Mouse (Mus musculus) CH12.LX (cell line): ENCODE measurements around the gene Best1. TPM values are rescaled to one million over a fixed set of nuclear protein-coding genes. Genes with fewer than 3 reads are reported as not detected.

Experiments
- DNase-seq: peaks from one replicate; pipeline ENCODE4 v3.0.0-alpha.2; 2013; ENCODE audit errors: extremely low read depth
- H3K27ac ChIP-seq: 2 replicates; pipeline ENCODE4 v1.5.1; 2012; ENCODE audit warnings: low read depth, mild to moderate bottlenecking, control low read depth, moderate library complexity; ENCODE audit not compliant: insufficient read depth
- H3K27me3 ChIP-seq: replicated peaks from 2 replicates; pipeline ENCODE3; 2012; ENCODE audit warnings: inconsistent platforms
- H3K36me3 ChIP-seq, 2 experiments: replicated peaks in 1 of 2; 2 replicates each; pipeline versions ENCODE3 to v1.6.1; 2012; ENCODE audit warnings: inconsistent platforms in 1 of 2, low read length in 1 of 2, mild to moderate bottlenecking in 1 of 2, mixed read lengths in 1 of 2, moderate library complexity in 1 of 2; ENCODE audit not compliant: control insufficient read depth in 1 of 2, insufficient read depth in 1 of 2
- H3K4me1 ChIP-seq, 2 experiments: 2 replicates each; pipeline ENCODE4 v1.6.1; 2012; ENCODE audit warnings: inconsistent platforms in 1 of 2, moderate library complexity in 1 of 2; ENCODE audit not compliant: insufficient read depth in 2 of 2, control insufficient read depth in 1 of 2
- H3K4me2 ChIP-seq: 2 replicates; pipeline ENCODE4 v1.6.1; 2012; ENCODE audit warnings: low read depth, mild to moderate bottlenecking, control low read depth; ENCODE audit not compliant: poor library complexity, insufficient read depth, severe bottlenecking
- H3K4me3 ChIP-seq, 3 experiments: fragments of 150-350 bp in 1 of 3; sonication (generic) in 1 of 3; replicated peaks in 1 of 3; 2 replicates each; pipeline versions ENCODE3 to v1.5.1; 2011 to 2012; ENCODE audit warnings: low read depth in 2 of 3, low read length in 2 of 3, mild to moderate bottlenecking in 2 of 3, moderate library complexity in 2 of 3, control low read depth in 1 of 3, improper control_type of control experiment in 1 of 3, inconsistent platforms in 1 of 3, mixed read lengths in 1 of 3; ENCODE audit not compliant: poor library complexity in 1 of 3
- H3K79me2 ChIP-seq: replicated peaks from 2 replicates; pipeline ENCODE4 v1.6.1; 2012; ENCODE audit warnings: mild to moderate bottlenecking, moderate library complexity; ENCODE audit not compliant: control insufficient read depth, poor library complexity, insufficient read depth, severe bottlenecking; ENCODE audit errors: extremely low read depth
- H3K9ac ChIP-seq: 2 replicates; pipeline ENCODE4 v1.6.1; 2012; ENCODE audit warnings: low read depth, mild to moderate bottlenecking, control low read depth, moderate library complexity; ENCODE audit not compliant: insufficient read depth
- H3K9me3 ChIP-seq: replicated peaks from 2 replicates; pipeline ENCODE3; 2012; ENCODE audit warnings: low read length, inconsistent platforms, mixed read lengths
- CTCF ChIP-seq, 2 experiments: IDR thresholded peaks in 1 of 2; conservative IDR thresholded peaks in 1 of 2; 2 replicates each; pipeline ENCODE4 v1.5.1; 2011 to 2012; ENCODE audit warnings: low read depth in 2 of 2, low read length in 2 of 2, improper control_type of control experiment in 1 of 2, inconsistent platforms in 1 of 2, mild to moderate bottlenecking in 1 of 2, moderate library complexity in 1 of 2
- IRF4 ChIP-seq: IDR thresholded peaks from 2 replicates; pipeline ENCODE4 v1.6.1; 2014; ENCODE audit warnings: low read depth, mild to moderate bottlenecking, inconsistent platforms, low read length, improper control_type of control experiment
- JUN ChIP-seq: IDR thresholded peaks from 2 replicates; pipeline ENCODE4 v1.6.1; 2011; ENCODE audit warnings: low read depth, mild to moderate bottlenecking, low read length, improper control_type of control experiment, moderate library complexity; ENCODE audit not compliant: insufficient read depth
- JUND ChIP-seq: conservative IDR thresholded peaks from 2 replicates; pipeline ENCODE4 v1.6.1; 2011; ENCODE audit warnings: low read depth, low read length, improper control_type of control experiment
- KAT2A ChIP-seq: IDR thresholded peaks from 2 replicates; pipeline ENCODE4 v1.6.1; 2012; ENCODE audit warnings: low read length, improper control_type of control experiment, inconsistent platforms; ENCODE audit not compliant: insufficient replicate concordance
- MAX ChIP-seq: IDR thresholded peaks from 2 replicates; pipeline ENCODE4 v1.6.1; 2011; ENCODE audit warnings: low read length, improper control_type of control experiment
- NELFE ChIP-seq: IDR thresholded peaks from 2 replicates; pipeline ENCODE4 v1.6.1; 2011; ENCODE audit warnings: low read depth, low read length, improper control_type of control experiment
- PAX5 ChIP-seq: IDR thresholded peaks from 2 replicates; pipeline ENCODE4 v1.6.1; 2012; ENCODE audit warnings: low read length, inconsistent platforms, mixed read lengths
- POLR2A ChIP-seq: IDR thresholded peaks from 2 replicates; pipeline ENCODE4 v1.6.1; 2011; ENCODE audit warnings: low read depth, mild to moderate bottlenecking, improper control_type of control experiment, low read length
- RAD21 ChIP-seq: IDR thresholded peaks from 2 replicates; pipeline ENCODE4 v1.6.1; 2011; ENCODE audit warnings: low read depth, mild to moderate bottlenecking, low read length, improper control_type of control experiment, moderate library complexity
- RCOR1 ChIP-seq: conservative IDR thresholded peaks from 2 replicates; pipeline ENCODE4 v1.6.1; 2012; ENCODE audit warnings: low read depth, mild to moderate bottlenecking, inconsistent platforms, low read length, improper control_type of control experiment
- SMC3 ChIP-seq: IDR thresholded peaks from 2 replicates; pipeline ENCODE4 v1.6.1; 2011; ENCODE audit warnings: low read depth, low read length, improper control_type of control experiment
- TBP ChIP-seq: conservative IDR thresholded peaks from 2 replicates; pipeline ENCODE4 v1.6.1; 2011; ENCODE audit warnings: low read depth, low read length, improper control_type of control experiment
- UBTF ChIP-seq: IDR thresholded peaks from 2 replicates; pipeline ENCODE4 v1.6.1; 2012; ENCODE audit warnings: low read depth, mild to moderate bottlenecking, inconsistent platforms, low read length, improper control_type of control experiment, moderate library complexity
- USF2 ChIP-seq: conservative IDR thresholded peaks from 2 replicates; pipeline ENCODE4 v1.6.1; 2011; ENCODE audit warnings: low read depth, low read length, improper control_type of control experiment
- ZC3H11A ChIP-seq: IDR thresholded peaks from 2 replicates; pipeline ENCODE4 v1.6.1; 2012; ENCODE audit warnings: low read depth, mild to moderate bottlenecking, inconsistent platforms, low read length, improper control_type of control experiment
- ZKSCAN1 ChIP-seq: IDR thresholded peaks from 2 replicates; pipeline ENCODE4 v1.6.1; 2012; ENCODE audit warnings: low read depth, inconsistent platforms, low read length, improper control_type of control experiment, borderline replicate concordance
- ZMIZ1 ChIP-seq: IDR thresholded peaks from 2 replicates; pipeline ENCODE4 v1.6.1; 2012; ENCODE audit warnings: low read depth, mild to moderate bottlenecking, inconsistent platforms, low read length, improper control_type of control experiment
- dilution Hi-C: fragments of 300-500 bp; cut with MboI; formaldehyde crosslinking; loops from 2 replicates; pipeline ENCODE4 v1.14.3; 2020; ENCODE audit warnings: low sequenced_read_pairs; ENCODE audit not compliant: extremely low pct_unique_long_range_greater_than_20kb, extremely low pct_ligation_motif_present
- in situ Hi-C: fragments of 300-500 bp; cut with MboI; formaldehyde crosslinking; loops from 3 replicates; pipeline ENCODE4 v1.14.3; 2019; ENCODE audit warnings: low sequenced_read_pairs, low pct_ligation_motif_present, low pct_unique_long_range_greater_than_20kb, mixed read lengths
- polyA plus RNA-seq: library from polyadenylated mRNA; unstranded; fragments of >175 nt; gene quantifications from 2 replicates; pipeline ENCODE4 v1.2.1, GENCODE M21; 2012; ENCODE audit warnings: low read depth; ENCODE audit not compliant: insufficient read length
- total RNA-seq, 2 experiments: library from RNA; depleted of rRNA; stranded (reverse); fragments of 300-350 nt in 1 of 2; fragments of >200 nt in 1 of 2; gene quantifications; 2 replicates each; pipeline ENCODE4 v1.2.3; 2012 to 2014

Best1 gene
- total and polyA plus RNA-seq, 3 experiments: 0.13 TPM; not detected in 2

DNA sequence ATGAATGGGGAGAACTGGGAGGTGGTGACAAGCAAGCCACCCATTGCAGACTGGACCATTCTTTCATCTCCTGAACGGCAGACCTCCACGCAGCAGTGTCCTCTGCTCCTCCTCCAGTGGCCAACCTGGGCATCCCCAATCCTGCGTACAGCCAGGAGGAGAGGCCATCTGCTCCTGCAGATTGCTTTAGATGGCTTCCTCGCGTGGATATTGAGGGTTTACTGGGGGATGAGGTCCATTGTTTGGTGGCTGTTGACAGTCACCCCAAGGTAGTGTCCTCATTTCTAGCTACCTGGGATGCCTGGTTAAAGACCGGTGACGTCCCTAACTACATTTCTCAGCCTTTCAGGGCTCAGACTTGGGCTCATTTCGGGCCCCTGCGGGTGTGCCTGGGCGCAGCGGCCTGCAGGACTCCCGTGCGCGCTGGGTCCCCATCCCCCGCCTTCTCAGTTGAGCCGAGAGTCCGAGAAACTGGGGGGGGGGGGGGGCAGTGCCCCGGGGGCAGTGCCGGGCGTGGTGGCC lies 39.5 kb upstream of the Best1 start:
- H3K4me2 ChIP-seq: no peak overlapping the region; the same call in 1 of the 2 replicates
- no peaks in the 10 kb centered on the region for H3K79me2 ChIP-seq
- DNase-seq: no peak
- no peaks in the 10 kb centered on the region; a peak in 1 of 4 replicates for H3K4me1 ChIP-seq
- H3K27me3 ChIP-seq: peaks cover 15% of the 10 kb centered on the region
- peaks cover 4% of the 10 kb centered on the region for H3K9me3 ChIP-seq
- H3K4me3 ChIP-seq: peak overlapping the region in 1 of 3 experiments; percentile 33
- TF ChIP-seq PAX5: no peak
- TF ChIP-seq POLR2A: no peak
- TF ChIP-seq KAT2A: no peak
- TF ChIP-seq JUN: no peak
- no peak for TF ChIP-seq NELFE
- TF ChIP-seq UBTF: no peak
- TF ChIP-seq RCOR1: no peak
- TF ChIP-seq ZKSCAN1: no peak
- no peak for TF ChIP-seq JUND
- no peak for TF ChIP-seq MAX
- in situ Hi-C loops (no loop called here), dilution Hi-C loops (no loop called here)
- H3K27ac ChIP-seq: no peak overlapping the region
- H3K9ac ChIP-seq: no peak overlapping the region
- no peaks in the 10 kb centered on the region for H3K36me3 ChIP-seq

GRCm38 (mm10) chr19:10039615-10040014 lies 38.2 kb upstream of the Best1 start:
- H3K4me3 ChIP-seq: no peak overlapping the region
- peaks cover 19% of the 10 kb centered on the region for H3K27me3 ChIP-seq
- no peaks in the 10 kb centered on the region for H3K79me2 ChIP-seq
- peaks cover 4% of the 10 kb centered on the region for H3K9me3 ChIP-seq
- dilution Hi-C loops: no loop called here
- peak; percentile 43 for TF ChIP-seq SMC3
- no peak for TF ChIP-seq TBP
- no peak for TF ChIP-seq ZMIZ1
- TF ChIP-seq RAD21: peak; percentile 56
- no peak for TF ChIP-seq NELFE
- no peak for TF ChIP-seq USF2
- TF ChIP-seq ZC3H11A: no peak
- TF ChIP-seq IRF4: no peak
- TF ChIP-seq PAX5: no peak
- peak in 1 of 2 experiments; percentile 55; a peak in 2 of 4 replicates for TF ChIP-seq CTCF (conservative IDR thresholded peaks at IDR 0.05 in 1 of 2, IDR thresholded peaks at IDR 0.05 in 1 of 2; ENCODE audit: low read depth in 2 of 2, low read length in 2 of 2)
- in situ Hi-C loops: loop anchor here (5.0 to 10.0 kb wide), 2 partner anchors 127 to 165 kb away; partner anchors contain the start of genes Fen1 and Tmem258
- no peak for DNase-seq
- H3K9ac ChIP-seq: no peak overlapping the region
- no peaks in the 10 kb centered on the region; a peak in 1 of 4 replicates for H3K4me1 ChIP-seq
- H3K27ac ChIP-seq: no peak overlapping the region
- no peaks in the 10 kb centered on the region for H3K36me3 ChIP-seq
- no peak overlapping the region for H3K4me2 ChIP-seq
